Mouse (Mus musculus): ENCODE measurements at regions not wholly inside any gene's neighbourhood (a gene's known extent, or its start where the extent isn't known, plus 50 kb on each side); places are given as distances from the start of the nearest gene placed in this dataset.

DNA sequence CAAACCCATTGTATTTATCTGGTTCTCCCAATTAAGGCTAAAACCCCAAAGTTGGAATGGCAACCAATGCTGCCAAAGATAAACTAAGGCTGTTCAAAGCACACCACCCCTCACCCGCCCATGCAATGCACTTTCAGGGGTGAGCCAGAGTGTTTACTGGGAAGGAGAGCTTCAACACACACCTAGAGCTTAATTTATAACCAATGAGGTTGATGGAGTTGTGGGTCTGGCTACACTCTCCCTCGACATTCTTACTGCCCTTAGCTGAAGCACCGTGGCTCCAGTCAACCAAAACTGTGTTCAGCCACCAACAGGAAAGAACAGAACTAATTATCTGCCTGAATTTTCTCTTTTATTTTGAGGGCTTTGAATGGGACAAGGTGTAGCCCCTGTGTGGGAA is 192.8 kb downstream of the Lmo4 start:
- TF ChIP-seq ZNF384 (IDR thresholded peaks at IDR 0.05; ENCODE audit: low read depth, low read length) = no peak
- no peak for TF ChIP-seq MAFK (IDR thresholded peaks at IDR 0.05; ENCODE audit: insufficient read depth, low read depth, low read length)
- no peak for TF ChIP-seq HCFC1 (IDR thresholded peaks at IDR 0.05; ENCODE audit: borderline replicate concordance, insufficient read depth, low read length)
- no peak for TF ChIP-seq ZC3H11A (IDR thresholded peaks at IDR 0.05; ENCODE audit: borderline replicate concordance, low read depth, low read length)
